Mouse (Mus musculus) E14TG2a.4 (cell line): ENCODE measurements at regions not wholly inside any gene's neighbourhood (a gene's known extent, or its start where the extent isn't known, plus 50 kb on each side); places are given as distances from the start of the nearest gene placed in this dataset.

Experiments used
- CTCF ChIP-seq: conservative IDR thresholded peaks from 2 replicates; pipeline ENCODE4 v1.5.1; 2014; ENCODE audit warnings: low read length
- NANOG ChIP-seq: IDR thresholded peaks from 2 replicates; pipeline ENCODE4 v1.6.1; 2014; ENCODE audit warnings: borderline replicate concordance, low read length, mixed read lengths
- POU5F1 ChIP-seq: IDR thresholded peaks from 2 replicates; pipeline ENCODE4 v1.6.1; 2014; ENCODE audit warnings: low read length, borderline replicate concordance

- TF ChIP-seq CTCF (no peak), NANOG (no peak), POU5F1 (no peak)
These were observed 448.5 kb upstream of the Hsf2 start for GRCm38 (mm10) chr10:57037641-57038040.
